Mouse (Mus musculus) bone marrow macrophage, adult 2 months (primary cell): ENCODE results near the gene Ric8b.

ENCODE experiments used
- CTCF ChIP-seq: IDR thresholded peaks from 2 replicates; pipeline ENCODE4 v1.5.1; 2012; ENCODE audit warnings: low read depth, mild to moderate bottlenecking, low read length, moderate library complexity
- POLR2A ChIP-seq: IDR thresholded peaks from 2 replicates; pipeline ENCODE4 v1.6.1; 2012; ENCODE audit warnings: mild to moderate bottlenecking, low read depth, low read length, borderline replicate concordance

DNA sequence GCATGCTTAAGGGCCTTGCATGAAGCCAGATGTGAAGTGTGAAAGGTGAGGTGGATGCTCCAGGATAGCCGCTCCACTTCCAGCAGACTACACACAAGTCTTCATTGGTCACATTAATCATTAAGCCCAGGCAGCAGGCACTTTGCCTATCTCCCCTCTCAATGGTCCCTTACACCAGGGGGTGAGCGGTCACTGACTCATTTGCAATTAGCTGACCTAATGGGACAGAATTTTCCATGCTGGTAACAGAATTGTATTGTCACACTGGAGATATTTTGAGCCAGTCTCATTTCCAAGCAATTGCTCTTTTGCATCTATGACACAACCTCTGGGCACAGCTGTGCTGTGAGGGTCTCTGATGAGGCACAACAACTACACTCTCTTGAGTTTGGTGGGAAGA is 15.2 kb upstream of the Ric8b start:
- TF ChIP-seq CTCF = no peak
- TF ChIP-seq POLR2A = no peak
